Mouse (Mus musculus) intestine, embryonic 16.5 days (tissue): Measurements from ENCODE around the gene Defb15. TPM values are rescaled to one million over a fixed set of nuclear protein-coding genes. Genes with fewer than 3 reads are reported as not detected.

ENCODE experiments used
- ATAC-seq: fragments of 200-750 bp; cut with Nextera tagmentation; 2 replicates; pipeline ENCODE4 v1.8.0; 2017; ENCODE audit warnings: moderate TSS enrichment, moderate library complexity
- H3K27ac ChIP-seq: fragments of 300-500 bp; sonication (generic); 2 replicates; pipeline ENCODE4 v1.5.1; 2014; ENCODE audit warnings: mild to moderate bottlenecking, low read length
- H3K27me3 ChIP-seq: fragments of 300-500 bp; sonication (generic); replicated peaks from 2 replicates; pipeline ENCODE4 v1.6.1; 2014; ENCODE audit warnings: low read length, control low read depth, mixed read lengths; ENCODE audit not compliant: control insufficient read depth, insufficient read depth
- H3K36me3 ChIP-seq: fragments of 300-500 bp; sonication (generic); 2 replicates; pipeline ENCODE4 v1.6.1; 2014; ENCODE audit warnings: low read length, control low read depth; ENCODE audit not compliant: control insufficient read depth, insufficient read depth
- H3K4me1 ChIP-seq: fragments of 300-500 bp; sonication (generic); 2 replicates; pipeline ENCODE4 v1.6.1; 2014; ENCODE audit warnings: low read length, control low read depth, mixed read lengths; ENCODE audit not compliant: control insufficient read depth, insufficient read depth
- H3K4me2 ChIP-seq: fragments of 300-500 bp; sonication (generic); 2 replicates; pipeline ENCODE4 v1.6.1; 2014; ENCODE audit warnings: low read depth, low read length, control low read depth
- H3K4me3 ChIP-seq: fragments of 300-500 bp; sonication (generic); 2 replicates; pipeline ENCODE4 v1.5.1; 2014; ENCODE audit warnings: mild to moderate bottlenecking, low read length
- H3K9ac ChIP-seq: fragments of 300-500 bp; sonication (generic); 2 replicates; pipeline ENCODE4 v1.6.1; 2014; ENCODE audit warnings: low read depth, low read length
- H3K9me3 ChIP-seq: fragments of 300-500 bp; sonication (generic); 2 replicates; pipeline ENCODE4 v1.6.1; 2016; ENCODE audit warnings: low read length, control low read depth; ENCODE audit not compliant: control insufficient read depth
- WGBS: fragments of 180-500 bp; shearing (Covaris S2); extraction: QIAGEN DNeasy Blood & Tissue Kit; methylation state at CpG from one replicate; pipeline ENCODE4 v1.1.7; 2014; 5-methylcytosine and 5-hydroxymethylcytosine counted together
- polyA plus RNA-seq: library from polyadenylated mRNA; unstranded; fragments of >200 nt; fragmentation: Nextera tagmentation; extraction: Ambion mirVana; gene quantifications from 2 replicates; pipeline ENCODE4 v1.2.1, GENCODE M21; 2015

Gene Defb15
- not detected in 2 replicates for polyA plus RNA-seq

DNA sequence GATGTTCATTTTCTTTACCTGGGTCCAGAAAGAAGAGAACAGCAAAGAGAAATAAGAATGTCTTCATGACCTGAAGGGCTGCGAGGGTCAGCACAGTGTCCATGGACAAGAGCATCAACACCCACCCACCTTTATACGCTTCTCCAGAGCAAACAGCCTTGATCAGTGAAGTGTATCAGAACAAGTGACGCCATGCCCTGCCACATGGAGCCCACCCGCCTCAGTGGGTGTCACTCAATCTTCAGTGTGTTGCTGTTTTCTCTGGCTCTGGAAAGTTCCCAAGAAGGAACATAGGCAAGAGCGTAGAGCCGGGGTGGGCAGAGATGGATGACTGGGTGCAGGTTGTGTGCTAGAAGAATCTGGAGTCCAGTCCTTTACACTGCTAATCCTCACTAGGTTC, at the start of gene Defb15:
Gene Defb15, minus strand, starts transcription at position 101 of the 400 bp plus-strand sequence.
- no peaks in the 10 kb centered on the region for H3K27me3 ChIP-seq
- no peak for ATAC-seq
- H3K4me1 ChIP-seq = no peaks in the 10 kb centered on the region
- WGBS = 93% methylated on average over 6 of the region's 6 CpGs
- no peak within 1 kb of the TSS for H3K27ac ChIP-seq
- H3K4me3 ChIP-seq = no peak within 1 kb of the TSS
- H3K4me2 ChIP-seq = no peak within 1 kb of the TSS
- no peaks in the 10 kb centered on the region for H3K9me3 ChIP-seq
- no peak within 1 kb of the TSS for H3K9ac ChIP-seq
- no peaks in the 10 kb centered on the region for H3K36me3 ChIP-seq

DNA sequence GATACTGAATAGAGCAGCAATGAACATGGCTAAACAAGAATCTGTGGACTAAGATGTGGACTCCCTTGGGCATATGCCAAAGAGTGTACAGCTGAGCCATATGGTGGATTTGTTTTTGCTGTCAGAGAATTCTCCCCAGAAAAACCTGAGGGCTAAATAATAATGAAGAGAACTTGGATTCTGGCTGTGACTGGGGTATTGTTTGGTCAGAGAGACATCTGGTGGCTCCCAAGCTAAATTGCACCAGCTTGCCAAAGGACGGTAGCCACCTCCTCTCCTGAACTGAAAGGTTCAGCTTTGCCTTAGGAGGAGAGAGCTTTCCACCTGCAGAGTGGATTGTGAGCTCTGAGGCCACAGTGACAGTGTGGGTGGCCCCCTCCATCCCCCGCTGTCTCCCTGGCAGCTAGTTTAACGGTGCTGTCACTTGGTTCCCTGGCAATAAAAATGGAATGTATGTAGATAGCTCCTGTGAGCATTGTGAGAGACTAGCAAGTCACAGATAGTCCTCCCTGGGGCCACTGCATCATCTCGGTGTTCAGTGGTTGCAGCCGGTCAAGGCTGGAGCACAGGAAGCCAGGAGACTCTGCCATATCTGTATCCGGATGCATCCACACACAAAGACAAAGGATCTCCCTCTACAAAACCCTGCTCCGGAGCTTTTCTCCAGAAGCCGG, 49.3 kb upstream of the Defb15 start:
- Histone ChIP-seq H3K4me2 (no peak overlapping the region), H3K27me3 (no peaks in the 10 kb centered on the region), H3K9me3 (no peaks in the 10 kb centered on the region), H3K9ac (no peak overlapping the region), H3K27ac (no peak overlapping the region), H3K36me3 (no peaks in the 10 kb centered on the region), H3K4me1 (no peaks in the 10 kb centered on the region), H3K4me3 (no peak overlapping the region)
- 64% methylated on average over 8 of the region's 8 CpGs for WGBS
- ATAC-seq = no peak

DNA sequence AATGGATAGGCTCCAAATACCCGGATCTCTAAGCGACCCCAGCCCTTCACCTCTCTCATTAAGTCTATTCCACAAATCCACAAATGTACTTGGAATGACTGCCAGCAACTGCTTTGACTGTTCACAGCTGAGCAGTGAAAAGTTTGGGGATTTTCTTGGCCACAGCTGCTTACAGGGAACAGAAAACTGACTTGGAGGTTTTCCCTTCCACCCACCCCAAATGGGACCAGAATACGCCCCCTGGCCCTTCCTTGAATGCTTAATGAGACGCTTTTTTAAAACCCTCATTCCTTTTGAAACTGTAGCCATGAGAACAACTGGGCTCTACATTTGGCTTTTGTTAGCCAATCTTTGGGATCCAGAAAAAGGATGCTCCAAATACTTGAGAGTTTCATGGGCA, 45.7 kb upstream of the Defb15 start:
- 68% methylated on average over 4 of the region's 4 CpGs for WGBS
- Histone ChIP-seq H3K4me2 (no peak overlapping the region), H3K4me3 (no peak overlapping the region), H3K27ac (no peak overlapping the region), H3K9ac (no peak overlapping the region), H3K36me3 (no peaks in the 10 kb centered on the region), H3K9me3 (no peaks in the 10 kb centered on the region), H3K4me1 (no peaks in the 10 kb centered on the region), H3K27me3 (no peaks in the 10 kb centered on the region)
- ATAC-seq = no peak

DNA sequence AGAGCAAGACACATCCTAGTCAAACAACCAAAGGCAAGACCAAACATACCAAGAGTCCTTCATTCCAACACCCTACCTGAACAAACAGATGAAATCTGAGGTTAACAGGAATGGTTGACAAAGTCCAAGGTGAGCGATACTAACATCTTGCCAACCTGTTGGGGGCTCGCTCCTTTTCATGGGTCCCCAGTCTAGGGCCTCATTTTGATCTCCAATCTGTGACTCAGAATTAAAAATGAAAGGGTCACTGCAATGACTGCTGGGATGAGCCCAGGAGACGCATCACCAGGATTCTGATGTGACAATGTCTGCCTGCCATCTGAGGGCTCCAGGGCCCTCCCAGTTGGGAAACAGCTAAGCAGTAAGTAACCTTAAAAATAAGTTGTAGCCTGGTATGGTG, 37.0 kb upstream of the Defb15 start, which contains the start of gene Ccdc70:
Gene Ccdc70, plus strand, starts transcription at position 301 of the 400 bp plus-strand sequence.
- Histone ChIP-seq H3K9ac (no peak within 1 kb of the TSS), H3K36me3 (no peaks in the 10 kb centered on the region), H3K27me3 (no peaks in the 10 kb centered on the region), H3K9me3 (no peaks in the 10 kb centered on the region), H3K4me3 (no peak within 1 kb of the TSS), H3K4me2 (no peak within 1 kb of the TSS), H3K27ac (no peak within 1 kb of the TSS), H3K4me1 (no peaks in the 10 kb centered on the region)
- no peak for ATAC-seq
- 79% methylated on average over 3 of the region's 3 CpGs for WGBS

DNA sequence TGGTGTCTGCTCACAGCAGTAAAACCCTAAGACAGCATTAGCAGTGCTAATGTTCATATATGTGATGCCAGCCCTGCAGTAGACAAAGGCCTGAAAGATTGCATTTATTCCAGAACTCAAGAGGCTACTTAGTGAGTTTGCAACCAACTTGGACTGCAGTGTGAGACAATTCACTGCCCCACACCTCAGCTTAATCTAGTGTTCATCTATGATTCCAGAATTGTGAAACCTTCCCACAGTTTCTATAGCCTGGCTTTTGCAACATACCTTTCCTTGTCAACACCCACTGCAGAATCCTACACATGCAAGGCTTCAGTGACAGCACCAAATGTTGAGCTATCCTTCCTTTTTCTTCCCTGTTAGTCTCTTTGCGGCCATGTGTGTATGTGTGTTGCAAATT, 34.1 kb upstream of the Defb15 start:
- no peak overlapping the region for H3K4me3 ChIP-seq
- H3K36me3 ChIP-seq = no peaks in the 10 kb centered on the region
- no peaks in the 10 kb centered on the region for H3K9me3 ChIP-seq
- H3K9ac ChIP-seq = no peak overlapping the region
- no peak for ATAC-seq
- H3K27me3 ChIP-seq = no peaks in the 10 kb centered on the region
- H3K4me1 ChIP-seq = no peaks in the 10 kb centered on the region
- WGBS = 71% methylated on average over 1 of the region's 1 CpGs
- H3K4me2 ChIP-seq = no peak overlapping the region
- no peak overlapping the region for H3K27ac ChIP-seq

DNA sequence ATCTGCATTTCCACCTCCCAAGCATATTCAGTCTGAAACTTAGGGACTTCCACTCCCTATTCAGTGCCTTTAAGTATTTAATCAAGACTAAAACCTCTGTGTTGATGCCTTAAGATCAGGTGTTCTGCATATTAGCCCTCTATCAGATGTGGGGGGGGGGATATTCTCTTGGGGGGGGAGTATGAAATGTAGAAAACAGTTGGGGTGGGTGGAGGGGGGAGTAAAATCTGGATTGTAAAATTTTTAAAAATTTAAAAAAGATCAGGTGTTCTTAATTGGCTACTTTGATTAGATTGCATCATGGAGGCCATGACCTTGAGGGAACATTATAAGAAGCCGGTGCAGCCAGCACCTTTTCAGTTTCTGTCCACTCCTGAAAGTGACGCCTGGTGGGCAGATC, 25.9 kb upstream of the Defb15 start, which contains the start of gene Fam90a1a:
Gene Fam90a1a, plus strand, starts transcription at position 301 of the 400 bp plus-strand sequence.
- no peak within 1 kb of the TSS for H3K4me3 ChIP-seq
- no peak within 1 kb of the TSS for H3K9ac ChIP-seq
- H3K4me2 ChIP-seq = no peak within 1 kb of the TSS
- no peaks in the 10 kb centered on the region for H3K36me3 ChIP-seq
- H3K27me3 ChIP-seq = no peaks in the 10 kb centered on the region
- no peak for ATAC-seq
- no peak within 1 kb of the TSS for H3K27ac ChIP-seq
- no peaks in the 10 kb centered on the region for H3K4me1 ChIP-seq
- 91% methylated on average over 2 of the region's 2 CpGs for WGBS
- H3K9me3 ChIP-seq = no peaks in the 10 kb centered on the region

DNA sequence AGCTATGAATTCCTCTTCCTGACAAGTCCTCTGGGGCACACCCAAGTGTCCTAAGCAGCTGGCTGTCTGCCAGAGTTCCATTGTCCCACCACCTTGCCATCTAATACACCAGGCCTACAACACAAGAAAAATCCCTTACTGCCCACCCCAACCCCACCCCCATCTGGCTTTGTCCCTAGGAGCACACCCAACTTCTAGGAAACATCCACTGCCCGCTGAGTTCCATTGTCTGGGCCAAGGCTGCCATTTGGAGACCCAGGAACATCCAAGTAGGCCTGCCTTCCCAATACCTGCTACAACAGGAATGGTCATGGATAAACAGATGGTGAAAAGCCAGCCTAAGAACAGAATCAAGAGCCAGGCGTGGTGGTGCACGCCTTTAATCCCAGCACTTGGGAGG, 23.8 kb upstream of the Defb15 start:
- no peaks in the 10 kb centered on the region for H3K9me3 ChIP-seq

DNA sequence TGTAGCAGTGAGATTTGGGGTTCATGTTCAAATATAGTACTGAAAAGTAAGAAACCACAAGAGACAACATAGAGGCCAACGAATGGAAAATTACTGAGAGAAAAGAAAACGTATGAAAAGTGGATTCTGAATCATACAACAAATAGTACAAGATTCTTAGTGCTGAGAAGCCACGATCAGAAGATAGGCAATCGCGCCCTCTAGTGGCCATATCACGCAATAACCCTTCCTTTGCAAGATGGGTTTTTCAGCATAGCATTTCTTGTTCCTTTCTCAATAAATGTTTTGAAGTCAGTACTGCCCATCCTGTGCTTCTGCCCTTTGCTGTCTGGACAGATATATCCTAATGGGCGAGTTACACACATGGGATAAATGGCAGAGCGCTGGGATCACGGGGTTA, 22.8 kb upstream of the Defb15 start:
- no peak overlapping the region for H3K27ac ChIP-seq
- ATAC-seq = no peak
- no peaks in the 10 kb centered on the region for H3K36me3 ChIP-seq
- no peak overlapping the region for H3K9ac ChIP-seq
- H3K4me1 ChIP-seq = no peaks in the 10 kb centered on the region
- H3K4me2 ChIP-seq = no peak overlapping the region
- H3K4me3 ChIP-seq = no peak overlapping the region
- 7% methylated on average over 9 of the region's 9 CpGs for WGBS
- H3K9me3 ChIP-seq = no peaks in the 10 kb centered on the region
- H3K27me3 ChIP-seq = no peaks in the 10 kb centered on the region

More for the DNA sequence above, 23.8 kb upstream of the Defb15 start:
- H3K4me2 ChIP-seq = no peak overlapping the region
- no peaks in the 10 kb centered on the region for H3K27me3 ChIP-seq
- H3K9ac ChIP-seq = no peak overlapping the region
- H3K4me1 ChIP-seq = no peaks in the 10 kb centered on the region
- 76% methylated on average over 3 of the region's 3 CpGs for WGBS
- ATAC-seq = no peak
- no peaks in the 10 kb centered on the region for H3K36me3 ChIP-seq
- no peak overlapping the region for H3K27ac ChIP-seq
- no peak overlapping the region for H3K4me3 ChIP-seq

DNA sequence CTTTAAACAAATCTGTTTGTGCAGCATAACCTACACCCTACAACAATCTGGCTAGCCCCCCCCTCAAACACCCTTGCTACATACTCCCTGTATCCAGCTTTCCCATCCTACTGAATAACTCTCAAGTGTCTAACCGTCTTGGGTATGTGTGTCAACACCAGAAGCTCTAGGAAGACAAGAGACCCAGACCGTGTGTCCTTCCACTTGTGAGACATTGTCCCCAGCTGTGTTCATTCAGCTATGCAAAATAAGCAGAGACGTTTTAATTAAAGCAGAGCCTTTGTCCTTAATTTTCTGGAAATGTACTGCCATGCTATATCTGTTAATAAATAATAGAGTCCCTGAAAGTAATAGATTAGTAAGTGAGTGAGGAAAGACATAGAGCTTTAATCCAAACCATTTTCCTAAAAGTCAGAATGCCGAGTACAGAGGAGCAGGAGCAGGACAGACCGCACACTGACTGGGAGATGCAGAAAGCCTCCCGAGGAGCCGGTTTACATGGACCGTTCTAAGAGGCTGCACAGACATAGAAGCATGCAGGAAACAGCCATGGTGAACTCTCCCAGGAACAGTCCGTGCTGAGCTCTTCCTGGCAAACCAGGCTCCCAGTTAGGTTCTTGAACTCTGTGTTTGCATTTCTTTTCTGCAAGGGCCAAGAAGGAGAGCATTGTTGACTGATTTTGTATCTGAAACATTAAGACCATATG, 15.0 kb upstream of the Defb15 start:
- Histone ChIP-seq H3K27me3 (no peaks in the 10 kb centered on the region), H3K27ac (no peak overlapping the region), H3K4me3 (no peak overlapping the region), H3K4me1 (no peaks in the 10 kb centered on the region), H3K9me3 (no peaks in the 10 kb centered on the region), H3K36me3 (no peaks in the 10 kb centered on the region), H3K9ac (no peak overlapping the region), H3K4me2 (no peak overlapping the region)
- no peak for ATAC-seq
- 65% methylated on average over 9 of the region's 9 CpGs for WGBS
